Mouse (Mus musculus) embryonic fibroblast, embryonic 13.5 days (primary cell): ENCODE data around the gene Ncor1. TPM values are rescaled to one million over a fixed set of nuclear protein-coding genes. Genes with fewer than 3 reads are reported as not detected.
"Not testable (repeated sequence)": the region's sequence is repeated elsewhere in the genome, so short reads cannot be mapped to it uniquely, and the experiment has no call there.

ENCODE experiments used
- H3K27ac ChIP-seq: 2 replicates; pipeline ENCODE4 v1.5.1; 2012; ENCODE audit warnings: low read length, control low read depth, inconsistent platforms; ENCODE audit not compliant: insufficient read depth
- H3K4me1 ChIP-seq: 2 replicates; pipeline ENCODE4 v1.6.1; 2011; ENCODE audit warnings: low read length; ENCODE audit not compliant: control insufficient read depth, insufficient read depth
- H3K4me3 ChIP-seq: 2 replicates; pipeline ENCODE4 v1.5.1; 2011; ENCODE audit warnings: mild to moderate bottlenecking, control low read depth, low read length; ENCODE audit not compliant: insufficient read depth
- CTCF ChIP-seq: IDR thresholded peaks from 2 replicates; pipeline ENCODE4 v1.5.1; 2011; ENCODE audit warnings: mild to moderate bottlenecking, control low read depth, low read length, moderate library complexity, borderline replicate concordance; ENCODE audit not compliant: insufficient read depth
- POLR2A ChIP-seq: IDR thresholded peaks from 2 replicates; pipeline ENCODE4 v1.6.1; 2011; ENCODE audit warnings: low read depth, mild to moderate bottlenecking, control low read depth, low read length, moderate library complexity
- polyA plus RNA-seq: library from polyadenylated mRNA; stranded (reverse); fragments of >200 nt; gene quantifications from 2 replicates; pipeline ENCODE4 v1.2.4, GENCODE M21; 2011; ENCODE audit warnings: low read depth; ENCODE audit not compliant: missing spikeins, insufficient read length

Gene Ncor1
- polyA plus RNA-seq, 1 experiment: 225 TPM

GRCm38 (mm10) chr11:62486949-62487348, 28.6 kb upstream of the Ncor1 start:
- no peaks in the 10 kb centered on the region for H3K4me1 ChIP-seq

DNA sequence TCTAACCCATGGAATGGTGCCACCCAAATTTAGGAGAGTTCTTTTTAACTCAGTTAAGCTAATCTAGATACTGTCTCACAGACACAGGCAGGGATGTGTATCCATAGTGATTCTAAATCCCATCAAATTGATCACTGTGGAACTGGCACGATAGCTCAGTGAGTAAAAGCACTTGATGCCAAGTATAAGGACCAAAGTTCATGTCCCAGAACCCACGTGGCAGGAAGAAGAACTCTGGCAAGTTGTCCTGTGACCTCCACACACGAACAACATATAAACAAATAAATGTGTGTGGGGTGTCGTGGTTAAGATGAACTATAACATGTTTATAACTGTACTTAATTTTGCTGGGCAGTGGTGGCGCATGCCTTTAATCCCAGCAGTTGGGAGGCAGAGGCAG, 21.2 kb upstream of the Ncor1 start:
- no peaks in the 10 kb centered on the region for H3K4me1 ChIP-seq
- TF ChIP-seq CTCF (no peak), POLR2A (no peak)
- no peak overlapping the region for H3K27ac ChIP-seq
- H3K4me3 ChIP-seq: no peak overlapping the region

More at GRCm38 (mm10) chr11:62486949-62487348, 28.6 kb upstream of the Ncor1 start:
- Histone ChIP-seq H3K27ac (no peak overlapping the region), H3K4me3 (no peak overlapping the region)
- TF ChIP-seq POLR2A (no peak), CTCF (no peak)

DNA sequence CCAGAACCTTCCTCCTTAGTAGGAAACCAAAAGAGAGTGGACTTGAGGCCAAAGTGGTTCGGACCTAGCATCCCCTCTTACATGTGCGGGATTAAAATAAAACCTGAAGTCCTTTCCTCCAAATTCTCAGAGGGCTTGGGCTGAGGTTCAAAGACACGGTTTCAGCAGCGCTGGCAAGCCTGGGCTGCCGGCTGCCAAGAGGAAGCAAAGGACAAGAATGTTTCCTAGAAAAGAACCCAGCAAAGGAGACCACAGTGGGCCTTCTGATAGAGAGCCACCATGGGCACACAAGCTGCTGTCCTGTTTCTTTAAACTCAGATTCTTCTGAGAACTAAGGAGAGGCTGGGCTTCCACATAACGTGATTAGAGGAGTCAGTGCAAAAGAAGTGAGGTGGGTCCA, 20.6 kb upstream of the Ncor1 start:
- no peak for TF ChIP-seq CTCF
- no peak for TF ChIP-seq POLR2A
- Histone ChIP-seq H3K4me3 (no peak overlapping the region), H3K4me1 (no peaks in the 10 kb centered on the region), H3K27ac (no peak overlapping the region)

DNA sequence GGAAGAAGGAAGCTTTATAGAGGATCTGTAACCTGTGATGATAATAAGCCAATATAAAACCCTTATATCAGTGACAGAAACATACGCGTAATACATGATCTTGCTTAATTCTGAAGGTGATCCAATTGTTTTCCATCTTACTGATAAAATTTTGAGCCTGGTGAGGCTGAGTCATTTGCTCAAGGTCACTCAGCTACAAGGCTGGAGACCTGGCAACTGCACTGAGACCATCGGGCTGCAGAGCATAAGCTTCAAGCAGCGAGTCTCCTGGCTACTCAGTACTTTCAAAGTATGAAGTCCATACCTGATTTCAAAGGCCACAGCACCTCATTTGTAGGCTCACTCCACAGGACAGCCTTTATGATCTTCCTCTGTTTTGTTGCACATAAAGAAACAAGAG, 17.8 kb upstream of the Ncor1 start:
- no peaks in the 10 kb centered on the region for H3K4me1 ChIP-seq
- TF ChIP-seq POLR2A (no peak), CTCF (no peak)
- H3K27ac ChIP-seq: no peak overlapping the region
- H3K4me3 ChIP-seq: no peak overlapping the region

- H3K27ac ChIP-seq: no peak overlapping the region
- H3K4me1 ChIP-seq: 0 out of 2 replicates have a peak, but pooled peaks cover 2% of the 10 kb centered on the region
- H3K4me3 ChIP-seq: no peak overlapping the region
- TF ChIP-seq POLR2A: no peak
- TF ChIP-seq CTCF: no peak
Measured at GRCm38 (mm10) chr11:62473516-62473915, 15.2 kb upstream of the Ncor1 start.

DNA sequence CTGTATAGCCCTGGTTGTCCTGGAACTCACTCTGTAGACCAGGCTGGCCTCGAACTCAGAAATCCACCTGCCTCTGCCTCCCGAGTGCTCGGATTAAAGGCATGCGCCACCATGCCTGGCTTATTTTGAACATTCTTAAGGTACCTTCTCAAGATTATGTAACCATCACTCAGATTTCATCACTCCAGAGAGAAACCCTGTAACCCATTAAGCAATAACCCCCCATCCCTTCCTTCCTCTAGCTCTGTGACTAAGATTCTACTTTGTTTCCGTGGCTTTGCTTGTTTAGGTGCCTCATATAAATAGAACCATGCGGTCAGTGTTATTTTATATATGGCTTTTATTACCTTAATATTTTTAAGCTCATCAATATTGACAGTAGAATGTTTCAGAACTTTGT, 12.1 kb upstream of the Ncor1 start:
- Histone ChIP-seq H3K4me1 (0 out of 2 replicates have a peak, but pooled peaks cover 2% of the 10 kb centered on the region), H3K4me3 (no peak overlapping the region), H3K27ac (no peak overlapping the region)
- no peak for TF ChIP-seq POLR2A
- TF ChIP-seq CTCF: no peak

DNA sequence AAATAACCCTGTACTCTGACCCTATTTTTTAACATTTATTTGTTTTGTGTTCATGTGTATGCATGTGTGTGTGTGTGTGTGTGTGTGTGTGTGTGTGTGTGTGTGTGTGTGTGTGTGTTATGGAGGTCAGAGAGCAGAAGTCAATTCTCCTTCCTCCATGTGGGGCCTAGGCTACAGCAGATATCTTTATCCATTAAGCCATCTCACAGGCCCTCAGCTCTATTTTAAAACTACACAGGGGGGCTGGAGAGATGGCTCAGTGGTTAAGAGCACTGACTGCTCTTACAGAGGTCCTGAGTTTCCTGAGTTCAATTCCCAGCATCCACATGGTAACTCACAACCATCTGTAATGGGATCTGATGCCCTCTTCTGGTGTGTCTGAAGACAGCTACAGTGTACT, 8.9 kb upstream of the Ncor1 start:
- H3K4me3 ChIP-seq, H3K4me1 ChIP-seq, H3K27ac ChIP-seq: not testable (repeated sequence)

DNA sequence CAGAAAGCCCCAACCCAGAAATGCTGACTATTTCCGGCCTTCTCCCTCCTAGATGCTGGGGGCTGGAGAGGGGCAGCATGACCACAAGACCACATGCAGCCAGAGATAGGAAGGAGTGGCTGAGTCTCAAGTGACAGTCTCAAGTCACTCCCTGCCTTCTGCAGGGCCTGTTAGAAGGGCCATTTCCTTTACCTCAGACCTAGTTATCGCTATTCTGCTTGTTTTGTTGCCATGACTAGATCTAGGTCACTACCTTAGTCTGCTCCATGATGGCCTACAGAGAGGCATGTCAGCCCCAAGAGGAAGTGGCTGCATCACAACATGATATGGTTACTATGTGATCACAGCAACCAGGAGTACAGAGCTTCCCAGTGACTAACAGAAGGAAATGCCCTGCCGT, 8.2 kb upstream of the Ncor1 start:
- H3K27ac ChIP-seq: no peak overlapping the region
- no peak for TF ChIP-seq CTCF
- TF ChIP-seq POLR2A: no peak

GRCm38 (mm10) chr11:62465849-62466248, 7.5 kb upstream of the Ncor1 start:
- Histone ChIP-seq H3K4me3 (no peak overlapping the region), H3K27ac (no peak overlapping the region), H3K4me1 (peaks cover 3% of the 10 kb centered on the region)
- TF ChIP-seq POLR2A (no peak), CTCF (no peak)

More for the DNA sequence above, 8.2 kb upstream of the Ncor1 start:
- Histone ChIP-seq H3K4me3 (no peak overlapping the region), H3K4me1 (peaks cover 4% of the 10 kb centered on the region)

DNA sequence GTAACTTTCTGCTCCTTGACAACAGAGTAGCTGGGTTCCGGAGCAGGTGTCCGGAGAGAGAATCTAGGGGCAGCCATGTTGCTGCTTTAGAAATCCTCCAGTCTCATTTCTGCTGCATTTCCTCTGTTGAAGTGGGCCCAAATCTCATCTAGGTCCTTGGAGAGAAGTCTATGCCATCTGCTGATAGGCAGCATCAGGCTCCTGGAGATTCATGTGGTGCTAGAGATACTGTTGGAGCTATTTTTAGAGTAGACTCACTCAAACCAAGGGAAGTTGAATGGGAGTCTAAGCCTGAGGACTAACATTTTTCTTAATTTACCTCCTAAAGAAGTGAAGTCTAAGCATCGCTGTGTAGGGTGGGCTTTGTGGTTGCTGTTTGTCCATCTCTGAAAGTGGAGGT, 6.4 kb upstream of the Ncor1 start:
- Histone ChIP-seq H3K4me1 (peaks cover 2% of the 10 kb centered on the region), H3K27ac (no peak overlapping the region), H3K4me3 (no peak overlapping the region)
- TF ChIP-seq CTCF: no peak
- TF ChIP-seq POLR2A: no peak
